Mouse (Mus musculus) MEL (cell line): Measurements from ENCODE around the gene Olfr1250. TPM values are rescaled to one million over a fixed set of nuclear protein-coding genes. Genes with fewer than 3 reads are reported as not detected.

Experiments
- DNase-seq: peaks from one replicate; pipeline ENCODE4 v3.0.0; 2011; ENCODE audit warnings: low read depth, low spot score
- H3K27ac ChIP-seq: 2 replicates; pipeline ENCODE4 v1.5.1; 2012; ENCODE audit warnings: low read depth, mild to moderate bottlenecking, control low read depth, low read length, moderate library complexity; ENCODE audit not compliant: control insufficient read depth
- H3K27me3 ChIP-seq, 2 experiments: fragments of 150-350 bp in 1 of 2; sonication (generic) in 1 of 2; 2 replicates each; pipeline ENCODE4 v1.6.1; 2012; ENCODE audit warnings: low read length in 2 of 2, mild to moderate bottlenecking in 2 of 2, improper control_type of control experiment in 1 of 2, moderate library complexity in 1 of 2; ENCODE audit not compliant: insufficient read depth in 2 of 2, control insufficient read depth in 1 of 2
- H3K36me3 ChIP-seq, 2 experiments: 2 replicates each; pipeline ENCODE4 v1.6.1; 2012 to 2014; ENCODE audit warnings: low read length in 2 of 2, improper control_type of control experiment in 1 of 2, inconsistent platforms in 1 of 2, mild to moderate bottlenecking in 1 of 2; ENCODE audit not compliant: insufficient read depth in 2 of 2, control insufficient read depth in 1 of 2
- H3K4me1 ChIP-seq, 2 experiments: fragments of 150-350 bp in 1 of 2; sonication (generic) in 1 of 2; 2 replicates each; pipeline ENCODE4 v1.6.1; 2012; ENCODE audit warnings: low read length in 2 of 2, improper control_type of control experiment in 1 of 2, mild to moderate bottlenecking in 1 of 2; ENCODE audit not compliant: insufficient read depth in 2 of 2, control insufficient read depth in 1 of 2
- H3K4me3 ChIP-seq, 2 experiments: fragments of 150-350 bp in 1 of 2; sonication (generic) in 1 of 2; 2 replicates each; pipeline ENCODE4 v1.5.1; 2012; ENCODE audit warnings: low read depth in 2 of 2, low read length in 2 of 2, mild to moderate bottlenecking in 2 of 2, moderate library complexity in 2 of 2, control low read depth in 1 of 2, improper control_type of control experiment in 1 of 2; ENCODE audit not compliant: control insufficient read depth in 1 of 2, insufficient read depth in 1 of 2
- H3K79me2 ChIP-seq: 2 replicates; pipeline ENCODE4 v1.6.1; 2012; ENCODE audit warnings: mild to moderate bottlenecking, low read length, moderate library complexity; ENCODE audit not compliant: control insufficient read depth, poor library complexity, insufficient read depth
- H3K9ac ChIP-seq: 2 replicates; pipeline ENCODE4 v1.6.1; 2012; ENCODE audit warnings: low read depth, mild to moderate bottlenecking, control low read depth, low read length, moderate library complexity; ENCODE audit not compliant: control insufficient read depth, poor library complexity, severe bottlenecking
- H3K9me3 ChIP-seq: fragments of 150-350 bp; sonication (generic); replicated peaks from 2 replicates; pipeline ENCODE4 v1.6.1; 2012; ENCODE audit warnings: mild to moderate bottlenecking, low read length, improper control_type of control experiment, moderate library complexity; ENCODE audit not compliant: insufficient read depth
- BHLHE40 ChIP-seq: IDR thresholded peaks from 2 replicates; pipeline ENCODE4 v1.6.1; 2012; ENCODE audit warnings: low read depth, mild to moderate bottlenecking, inconsistent platforms, low read length, improper control_type of control experiment, borderline replicate concordance
- E2F4 ChIP-seq: IDR thresholded peaks from 2 replicates; pipeline ENCODE4 v1.6.1; 2011; ENCODE audit warnings: low read depth, low read length, improper control_type of control experiment, borderline replicate concordance
- ETS1 ChIP-seq: IDR thresholded peaks from 2 replicates; pipeline ENCODE4 v1.6.1; 2012; ENCODE audit warnings: low read depth, mild to moderate bottlenecking, inconsistent platforms, low read length, improper control_type of control experiment, moderate library complexity
- GABPA ChIP-seq: IDR thresholded peaks from 2 replicates; pipeline ENCODE4 v1.6.1; 2012; ENCODE audit warnings: low read depth, mild to moderate bottlenecking, inconsistent platforms, low read length, improper control_type of control experiment, moderate library complexity
- HCFC1 ChIP-seq: IDR thresholded peaks from 2 replicates; pipeline ENCODE4 v1.6.1; 2012; ENCODE audit warnings: low read depth, mild to moderate bottlenecking, inconsistent platforms, low read length, improper control_type of control experiment, moderate library complexity
- KAT2A ChIP-seq: conservative IDR thresholded peaks from 2 replicates; pipeline ENCODE4 v1.6.1; 2012; ENCODE audit warnings: low read depth, low read length, improper control_type of control experiment, inconsistent platforms
- MEF2A ChIP-seq: IDR thresholded peaks from 2 replicates; pipeline ENCODE4 v1.6.1; 2014; ENCODE audit warnings: low read depth, mild to moderate bottlenecking, inconsistent platforms, low read length, improper control_type of control experiment; ENCODE audit not compliant: poor library complexity, insufficient replicate concordance, severe bottlenecking; ENCODE audit errors: extremely low read depth
- MYB ChIP-seq: IDR thresholded peaks from 2 replicates; pipeline ENCODE4 v1.6.1; 2011; ENCODE audit warnings: mild to moderate bottlenecking, low read depth, low read length, improper control_type of control experiment
- NELFE ChIP-seq: IDR thresholded peaks from 2 replicates; pipeline ENCODE4 v1.6.1; 2011; ENCODE audit warnings: low read depth, low read length, improper control_type of control experiment
- POLR2A ChIP-seq, 2 experiments: IDR thresholded peaks; 2 replicates each; pipeline ENCODE4 v1.6.1; 2011 to 2012; ENCODE audit warnings: low read length in 2 of 2, mild to moderate bottlenecking in 2 of 2, control low read depth in 1 of 2, improper control_type of control experiment in 1 of 2, low read depth in 1 of 2, moderate library complexity in 1 of 2; ENCODE audit not compliant: control insufficient read depth in 1 of 2, insufficient read depth in 1 of 2, poor library complexity in 1 of 2
- POLR2AphosphoS2 ChIP-seq: IDR thresholded peaks from 2 replicates; pipeline ENCODE4 v1.6.1; 2011; ENCODE audit warnings: low read length, improper control_type of control experiment
- RAD21 ChIP-seq: IDR thresholded peaks from 2 replicates; pipeline ENCODE4 v1.6.1; 2011; ENCODE audit warnings: mild to moderate bottlenecking, low read depth, low read length, improper control_type of control experiment
- RCOR1 ChIP-seq: IDR thresholded peaks from 2 replicates; pipeline ENCODE4 v1.6.1; 2012; ENCODE audit warnings: low read depth, mild to moderate bottlenecking, inconsistent platforms, low read length, improper control_type of control experiment
- SIN3A ChIP-seq: IDR thresholded peaks from 2 replicates; pipeline ENCODE4 v1.6.1; 2012; ENCODE audit warnings: low read length, improper control_type of control experiment, inconsistent platforms
- TAL1 ChIP-seq: IDR thresholded peaks from 2 replicates; pipeline ENCODE4 v1.6.1; 2012; ENCODE audit warnings: mild to moderate bottlenecking, inconsistent platforms, low read length, moderate library complexity, mixed read lengths
- TCF12 ChIP-seq: IDR thresholded peaks from 2 replicates; pipeline ENCODE4 v1.6.1; 2014; ENCODE audit warnings: low read depth, mild to moderate bottlenecking, inconsistent platforms, low read length, improper control_type of control experiment, moderate library complexity
- USF1 ChIP-seq: IDR thresholded peaks from 2 replicates; pipeline ENCODE4 v1.6.1; 2014; ENCODE audit warnings: low read depth, mild to moderate bottlenecking, inconsistent platforms, low read length, improper control_type of control experiment, moderate library complexity
- USF2 ChIP-seq, 2 experiments: IDR thresholded peaks; 2 replicates each; pipeline ENCODE4 v1.6.1; 2011 to 2012; ENCODE audit warnings: improper control_type of control experiment in 2 of 2, low read length in 2 of 2, borderline replicate concordance in 1 of 2, inconsistent platforms in 1 of 2, low read depth in 1 of 2, mild to moderate bottlenecking in 1 of 2; ENCODE audit not compliant: insufficient read depth in 1 of 2
- ZC3H11A ChIP-seq: IDR thresholded peaks from 2 replicates; pipeline ENCODE4 v1.6.1; 2012; ENCODE audit warnings: low read depth, mild to moderate bottlenecking, inconsistent platforms, low read length, improper control_type of control experiment
- ZNF384 ChIP-seq: IDR thresholded peaks from 2 replicates; pipeline ENCODE4 v1.6.1; 2012; ENCODE audit warnings: low read depth, mild to moderate bottlenecking, inconsistent platforms, low read length, improper control_type of control experiment
- polyA plus RNA-seq, 2 experiments: library from polyadenylated mRNA; stranded (reverse) in 1 of 2; unstranded in 1 of 2; fragments of >175 nt in 1 of 2; fragments of >200 nt in 1 of 2; gene quantifications; 2 replicates each; pipeline versions ENCODE4 v1.2.1 to v1.2.4; 2012; ENCODE audit warnings: low replicate concordance in 2 of 2, low read depth in 1 of 2; ENCODE audit not compliant: insufficient read length in 2 of 2, insufficient read depth in 1 of 2, missing spikeins in 1 of 2
- total RNA-seq: library from RNA; depleted of rRNA; stranded (reverse); fragments of 300-350 nt; gene quantifications from 2 replicates; pipeline ENCODE4 v1.2.3, GENCODE M21; 2012; rRNA removed

Olfr1250 gene
- not detected in 2 replicates for total RNA-seq
- polyA plus RNA-seq, result not detected

DNA sequence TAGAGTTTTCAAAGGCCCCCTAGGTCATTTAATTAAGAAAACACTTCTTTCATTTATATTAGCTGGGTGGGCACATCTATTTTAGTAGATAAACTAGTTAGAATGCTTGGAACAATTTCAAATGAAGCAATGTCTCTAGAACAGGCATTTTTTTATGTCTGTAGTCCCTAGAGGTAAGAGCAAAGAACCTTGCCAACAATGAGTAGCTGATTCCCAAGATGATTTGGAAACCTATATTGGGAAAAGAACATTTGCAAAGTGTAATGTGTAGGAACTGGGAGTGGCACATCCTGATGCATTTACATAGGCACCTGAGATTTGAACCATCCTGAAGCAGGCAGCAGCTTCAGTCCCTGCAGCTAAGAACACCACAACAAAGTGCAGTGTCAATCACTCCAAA lies at the start of gene Olfr1250:
Olfr1250 (minus strand) TSS at position 101 of the 400 bp plus-strand sequence.
- no peaks in the 10 kb centered on the region for H3K79me2 ChIP-seq
- no peaks in the 10 kb centered on the region for H3K4me1 ChIP-seq
- no peak within 1 kb of the TSS for H3K9ac ChIP-seq
- H3K9me3 ChIP-seq, result no peaks in the 10 kb centered on the region
- DNase-seq, result no peak
- H3K36me3 ChIP-seq, result no peaks in the 10 kb centered on the region
- no peak within 1 kb of the TSS for H3K27ac ChIP-seq
- no peaks in the 10 kb centered on the region for H3K27me3 ChIP-seq
- no peak for TF ChIP-seq USF2 (IDR thresholded peaks at IDR 0.05; ENCODE audit: borderline replicate concordance in 1 of 2, insufficient read depth in 1 of 2, low read depth in 1 of 2, low read length in 2 of 2)
- no peak for TF ChIP-seq BHLHE40
- TF ChIP-seq SIN3A, result no peak
- TF ChIP-seq TAL1, result no peak
- no peak for TF ChIP-seq POLR2AphosphoS2
- no peak for TF ChIP-seq ZC3H11A
- no peak for TF ChIP-seq HCFC1
- no peak for TF ChIP-seq USF1
- H3K4me3 ChIP-seq, result no peak within 1 kb of the TSS

GRCm38 (mm10) chr2:89691980-89692379 lies 30.7 kb upstream of the Olfr1250 start:
- Histone ChIP-seq H3K36me3 (no peaks in the 10 kb centered on the region), H3K27ac (no peak overlapping the region), H3K79me2 (no peaks in the 10 kb centered on the region), H3K27me3 (no peaks in the 10 kb centered on the region), H3K4me1 (no peaks in the 10 kb centered on the region), H3K9ac (no peak overlapping the region), H3K4me3 (no peak overlapping the region), H3K9me3 (no peaks in the 10 kb centered on the region)
- TF ChIP-seq USF2 (IDR thresholded peaks at IDR 0.05; ENCODE audit: borderline replicate concordance in 1 of 2, insufficient read depth in 1 of 2, low read depth in 1 of 2, low read length in 2 of 2) (no peak), SIN3A (no peak), GABPA (no peak), POLR2A (IDR thresholded peaks at IDR 0.05; ENCODE audit: control insufficient read depth in 1 of 2, insufficient read depth in 1 of 2, low read depth in 1 of 2, low read length in 2 of 2, poor library complexity in 1 of 2) (no peak), RAD21 (no peak), TCF12 (no peak), ETS1 (no peak), ZC3H11A (no peak), ZNF384 (no peak), RCOR1 (no peak), E2F4 (no peak), USF1 (no peak), NELFE (no peak), HCFC1 (no peak), MYB (no peak), MEF2A (no peak), POLR2AphosphoS2 (no peak), KAT2A (no peak)
- DNase-seq, result no peak
